Mouse (Mus musculus) spleen, adult 2 months (tissue): Measurements from ENCODE around the gene Itga9.

Experiments used
- CTCF ChIP-seq: fragments of 200-500 bp; IDR thresholded peaks from 2 replicates; pipeline ENCODE4 v1.5.1; 2011; ENCODE audit warnings: mild to moderate bottlenecking, inconsistent platforms; ENCODE audit not compliant: insufficient read depth, insufficient read length, insufficient replicate concordance; ENCODE audit errors: extremely low read depth
- POLR2A ChIP-seq: fragments of 200-500 bp; IDR thresholded peaks from 2 replicates; pipeline ENCODE4 v1.6.1; 2011; ENCODE audit warnings: low read depth, low read length, inconsistent platforms

DNA sequence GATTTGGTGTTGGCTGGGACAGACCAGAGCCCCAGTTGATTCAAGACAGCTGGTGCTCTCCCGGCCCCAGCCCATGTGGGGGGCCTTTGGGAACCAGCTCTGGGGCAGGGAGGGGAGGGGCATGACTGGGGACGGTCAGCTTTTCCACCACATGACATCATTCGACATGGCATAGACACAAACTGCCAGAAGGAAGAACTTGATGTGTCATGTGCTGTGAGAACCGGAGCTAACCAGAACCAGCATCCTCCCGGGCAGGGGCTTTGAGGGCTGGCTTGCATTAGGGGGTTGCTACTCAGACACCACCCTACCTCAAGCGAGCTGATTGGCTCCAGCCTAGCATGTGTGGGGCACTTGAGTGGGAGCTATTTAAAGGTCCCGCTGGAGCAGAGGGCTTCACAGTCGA is 87.9 kb downstream of the Itga9 start:
- TF ChIP-seq POLR2A, result no peak
- no peak for TF ChIP-seq CTCF
